Mouse (Mus musculus): ENCODE measurements at regions not wholly inside any gene's neighbourhood (a gene's known extent, or its start where the extent isn't known, plus 50 kb on each side); places are given as distances from the start of the nearest gene placed in this dataset.

GRCm38 (mm10) chr17:52195804-52196203, 362.7 kb upstream of the Satb1 start:
- no peak for DNase-seq (ENCODE audit: low spot score)

GRCm38 (mm10) chr17:52191064-52191682, 358.1 kb upstream of the Satb1 start:
- no peak for DNase-seq (ENCODE audit: low spot score)

GRCm38 (mm10) chr17:52182706-52183105, 349.6 kb upstream of the Satb1 start:
- peak; percentile 8 for DNase-seq (ENCODE audit: low spot score)

- DNase-seq (ENCODE audit: low spot score) = no peak
These were observed 344.9 kb upstream of the Satb1 start for GRCm38 (mm10) chr17:52177996-52178395.

- no peak for DNase-seq (ENCODE audit: low spot score)
These were observed 335.2 kb upstream of the Satb1 start for GRCm38 (mm10) chr17:52168076-52168838.

GRCm38 (mm10) chr17:52167658-52168057, 334.6 kb upstream of the Satb1 start:
- no peak for DNase-seq (ENCODE audit: low spot score)

GRCm38 (mm10) chr17:52165891-52166485, 332.9 kb upstream of the Satb1 start:
- no peak for DNase-seq (ENCODE audit: low spot score)

- no peak for DNase-seq (ENCODE audit: low spot score)
These were observed 329.7 kb upstream of the Satb1 start for GRCm38 (mm10) chr17:52162559-52163397.

GRCm38 (mm10) chr17:52150496-52150895, 317.4 kb upstream of the Satb1 start:
- no peak for DNase-seq (ENCODE audit: low spot score)

- no peak for DNase-seq (ENCODE audit: low spot score)
These were observed 316.7 kb upstream of the Satb1 start for GRCm38 (mm10) chr17:52149834-52150233.

- DNase-seq (ENCODE audit: low spot score) = no peak
These were observed 316.0 kb upstream of the Satb1 start for GRCm38 (mm10) chr17:52149068-52149467.

GRCm38 (mm10) chr17:52103891-52104290, 270.8 kb upstream of the Satb1 start:
- DNase-seq (ENCODE audit: low spot score) = no peak

- DNase-seq (ENCODE audit: low spot score) = no peak
These were observed 252.7 kb upstream of the Satb1 start for GRCm38 (mm10) chr17:52085834-52086233.

- no peak for DNase-seq (ENCODE audit: low spot score)
These were observed 251.4 kb upstream of the Satb1 start for GRCm38 (mm10) chr17:52084455-52084854.

GRCm38 (mm10) chr17:52079316-52079715, 246.2 kb upstream of the Satb1 start:
- no peak for DNase-seq (ENCODE audit: low spot score)

- no peak for DNase-seq (ENCODE audit: low spot score)
These were observed 245.4 kb upstream of the Satb1 start for GRCm38 (mm10) chr17:52078496-52078895.

- no peak for DNase-seq (ENCODE audit: low spot score)
These were observed 244.9 kb upstream of the Satb1 start for GRCm38 (mm10) chr17:52077951-52078350.

GRCm38 (mm10) chr17:52076746-52077145, 243.7 kb upstream of the Satb1 start:
- no peak for DNase-seq (ENCODE audit: low spot score)

- DNase-seq (ENCODE audit: low spot score) = no peak
These were observed 234.6 kb upstream of the Satb1 start for GRCm38 (mm10) chr17:52067721-52068120.

- DNase-seq (ENCODE audit: low spot score) = no peak
These were observed 231.5 kb upstream of the Satb1 start for GRCm38 (mm10) chr17:52064618-52065017.

GRCm38 (mm10) chr17:52063121-52063520, 230.0 kb upstream of the Satb1 start:
- DNase-seq (ENCODE audit: low spot score) = no peak

GRCm38 (mm10) chr17:52062096-52062665, 229.1 kb upstream of the Satb1 start:
- DNase-seq (ENCODE audit: low spot score) = no peak

Data from testis, postnatal 14 days (tissue).